Mouse (Mus musculus) heart, embryonic 14.5 days (tissue): Measurements from ENCODE around the gene Prss58. TPM values are rescaled to one million over a fixed set of nuclear protein-coding genes. Genes with fewer than 3 reads are reported as not detected.

Source experiments
- ATAC-seq: fragments of 200-750 bp; cut with Nextera tagmentation; 2 replicates; pipeline ENCODE4 v1.8.0; 2017; ENCODE audit warnings: low read depth, moderate TSS enrichment; ENCODE audit not compliant: insufficient number of reproducible peaks, insufficient read depth, low FRiP score
- H3K27ac ChIP-seq, 2 experiments: fragments of 200-500 bp in 1 of 2; fragments of 300-500 bp in 1 of 2; sonication (generic) in 1 of 2; replicated peaks in 1 of 2; 2 replicates each; pipeline ENCODE4 v1.5.1; 2012 to 2014; ENCODE audit warnings: low read depth in 2 of 2, low read length in 2 of 2, control low read depth in 1 of 2, mild to moderate bottlenecking in 1 of 2, mixed read lengths in 1 of 2; ENCODE audit not compliant: control insufficient read depth in 1 of 2, insufficient read depth in 1 of 2
- H3K27me3 ChIP-seq: fragments of 300-500 bp; sonication (generic); 2 replicates; pipeline ENCODE4 v1.6.1; 2014; ENCODE audit warnings: mild to moderate bottlenecking, low read length, control low read depth; ENCODE audit not compliant: control insufficient read depth, insufficient read depth
- H3K36me3 ChIP-seq: fragments of 300-500 bp; sonication (generic); 2 replicates; pipeline ENCODE4 v1.6.1; 2014; ENCODE audit warnings: mild to moderate bottlenecking, control low read depth, low read length, mixed read lengths; ENCODE audit not compliant: control insufficient read depth, insufficient read depth
- H3K4me1 ChIP-seq, 2 experiments: fragments of 200-500 bp in 1 of 2; fragments of 300-500 bp in 1 of 2; sonication (generic) in 1 of 2; 2 replicates each; pipeline ENCODE4 v1.6.1; 2012 to 2014; ENCODE audit warnings: low read length in 2 of 2, control low read depth in 1 of 2, mixed read lengths in 1 of 2; ENCODE audit not compliant: control insufficient read depth in 2 of 2, insufficient read depth in 2 of 2
- H3K4me2 ChIP-seq: fragments of 300-500 bp; sonication (generic); 2 replicates; pipeline ENCODE4 v1.6.1; 2014; ENCODE audit warnings: mild to moderate bottlenecking, low read length
- H3K4me3 ChIP-seq, 2 experiments: fragments of 200-500 bp in 1 of 2; fragments of 300-500 bp in 1 of 2; sonication (generic) in 1 of 2; 2 replicates each; pipeline ENCODE4 v1.5.1; 2012 to 2014; ENCODE audit warnings: low read length in 2 of 2, mild to moderate bottlenecking in 2 of 2, control low read depth in 1 of 2, low read depth in 1 of 2, moderate library complexity in 1 of 2; ENCODE audit not compliant: control insufficient read depth in 1 of 2, insufficient read depth in 1 of 2
- H3K9ac ChIP-seq: fragments of 300-500 bp; sonication (generic); 2 replicates; pipeline ENCODE4 v1.6.1; 2014; ENCODE audit warnings: mild to moderate bottlenecking, low read length
- H3K9me3 ChIP-seq: fragments of 300-500 bp; sonication (generic); 2 replicates; pipeline ENCODE4 v1.6.1; 2016; ENCODE audit warnings: low read length, control low read depth; ENCODE audit not compliant: control insufficient read depth
- WGBS: fragments of 180-500 bp; shearing (Covaris S2); extraction: QIAGEN DNeasy Blood & Tissue Kit; methylation state at CpG from one replicate; pipeline ENCODE4 v1.1.7; 2014; 5-methylcytosine and 5-hydroxymethylcytosine counted together
- polyA plus RNA-seq: library from polyadenylated mRNA; unstranded; fragments of >200 nt; fragmentation: Nextera tagmentation; extraction: Ambion mirVana; gene quantifications from 2 replicates; pipeline ENCODE4 v1.2.1, GENCODE M21; 2014

Prss58 gene
- polyA plus RNA-seq = not detected in 2 replicates

GRCm38 (mm10) chr6:40900287-40900686 is at the start of gene Prss58:
Gene Prss58 (minus strand): TSS chr6:40900387.
- Histone ChIP-seq H3K4me3 (no peak within 1 kb of the TSS), H3K27ac (no peak within 1 kb of the TSS), H3K4me1 (no peaks in the 10 kb centered on the region), H3K9me3 (no peaks in the 10 kb centered on the region), H3K27me3 (no peaks in the 10 kb centered on the region), H3K36me3 (no peaks in the 10 kb centered on the region), H3K9ac (no peak within 1 kb of the TSS), H3K4me2 (no peak within 1 kb of the TSS)
- ATAC-seq = no peak

DNA sequence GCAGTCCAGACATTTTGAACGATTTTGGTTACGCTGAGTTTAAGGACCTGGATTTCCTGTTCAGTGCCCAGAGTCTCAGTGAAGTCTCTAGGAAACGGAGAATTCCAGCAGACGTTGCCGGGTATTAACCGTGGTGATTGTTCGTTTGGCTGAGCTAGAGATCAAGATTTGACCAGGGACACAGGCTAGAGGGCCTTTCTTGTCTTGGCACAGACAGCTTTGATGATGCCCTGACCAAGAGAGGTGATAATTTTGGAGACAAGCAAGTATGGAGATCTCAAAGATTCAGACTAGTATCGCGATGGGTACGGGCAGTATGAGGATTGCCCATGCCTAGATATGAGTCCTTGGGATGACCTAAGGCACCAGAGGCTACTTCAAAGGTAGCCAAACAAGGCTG is 40.3 kb upstream of the Prss58 start, which contains the start of gene 1700074P13Rik:
1700074P13Rik (minus strand) TSS at position 101 of the 400 bp plus-strand sequence.
- Histone ChIP-seq H3K4me3 (no peak within 1 kb of the TSS), H3K4me2 (no peak within 1 kb of the TSS), H3K27me3 (no peaks in the 10 kb centered on the region), H3K27ac (no peak within 1 kb of the TSS), H3K9ac (no peak within 1 kb of the TSS), H3K4me1 (no peaks in the 10 kb centered on the region), H3K9me3 (0 out of 2 replicates have a peak, but pooled peaks cover 3% of the 10 kb centered on the region), H3K36me3 (no peaks in the 10 kb centered on the region)
- WGBS = 90% methylated on average over 10 of the region's 10 CpGs
- ATAC-seq = no peak

- Histone ChIP-seq H3K4me2 (no peak overlapping the region), H3K27me3 (no peaks in the 10 kb centered on the region), H3K4me1 (no peaks in the 10 kb centered on the region), H3K27ac (no peak overlapping the region), H3K9me3 (no peaks in the 10 kb centered on the region), H3K9ac (no peak overlapping the region), H3K4me3 (no peak overlapping the region), H3K36me3 (no peaks in the 10 kb centered on the region)
- 74% methylated on average over 4 of the region's 4 CpGs for WGBS
- ATAC-seq = no peak
Observed at GRCm38 (mm10) chr6:40919954-40920353, 19.8 kb upstream of the Prss58 start.

DNA sequence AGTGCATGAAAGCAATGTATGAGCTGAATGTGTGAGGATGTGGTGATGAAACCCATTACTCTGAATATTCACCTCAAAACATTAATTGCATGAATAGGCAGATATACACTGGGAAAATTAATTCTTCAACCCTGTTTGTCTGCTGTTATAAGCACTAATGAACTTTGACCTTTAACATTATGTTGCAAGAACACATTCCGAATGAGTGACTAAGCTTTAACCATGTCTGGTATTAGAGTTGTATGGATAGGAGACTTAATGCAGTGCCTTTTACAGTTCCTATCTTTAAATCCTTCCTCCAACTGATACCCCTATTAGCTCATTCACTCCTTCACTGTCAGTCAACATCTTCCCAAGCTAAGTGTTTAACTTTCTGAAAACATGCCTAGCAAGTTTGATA is 5.5 kb downstream of the Prss58 start:
- Histone ChIP-seq H3K9me3 (no peaks in the 10 kb centered on the region), H3K4me1 (no peaks in the 10 kb centered on the region), H3K4me3 (no peak overlapping the region), H3K9ac (no peak overlapping the region), H3K4me2 (no peak overlapping the region), H3K27me3 (no peaks in the 10 kb centered on the region), H3K36me3 (no peaks in the 10 kb centered on the region), H3K27ac (no peak overlapping the region)
- 81% methylated on average over 1 of the region's 1 CpGs for WGBS
- ATAC-seq = no peak

GRCm38 (mm10) chr6:40893577-40893976 is 6.6 kb downstream of the Prss58 start:
- WGBS = 39% methylated on average over 7 of the region's 7 CpGs
- Histone ChIP-seq H3K9me3 (no peaks in the 10 kb centered on the region), H3K36me3 (no peaks in the 10 kb centered on the region), H3K27ac (no peak overlapping the region), H3K4me1 (no peaks in the 10 kb centered on the region), H3K4me2 (no peak overlapping the region), H3K27me3 (no peaks in the 10 kb centered on the region), H3K9ac (no peak overlapping the region), H3K4me3 (no peak overlapping the region)
- ATAC-seq = no peak

- Histone ChIP-seq H3K9me3 (no peaks in the 10 kb centered on the region), H3K4me3 (no peak overlapping the region), H3K4me2 (no peak overlapping the region), H3K36me3 (no peaks in the 10 kb centered on the region), H3K27ac (no peak overlapping the region), H3K4me1 (no peaks in the 10 kb centered on the region), H3K9ac (no peak overlapping the region), H3K27me3 (no peaks in the 10 kb centered on the region)
- ATAC-seq = no peak
- 73% methylated on average over 4 of the region's 4 CpGs for WGBS
Observed at GRCm38 (mm10) chr6:40891754-40892153, 8.4 kb downstream of the Prss58 start.

DNA sequence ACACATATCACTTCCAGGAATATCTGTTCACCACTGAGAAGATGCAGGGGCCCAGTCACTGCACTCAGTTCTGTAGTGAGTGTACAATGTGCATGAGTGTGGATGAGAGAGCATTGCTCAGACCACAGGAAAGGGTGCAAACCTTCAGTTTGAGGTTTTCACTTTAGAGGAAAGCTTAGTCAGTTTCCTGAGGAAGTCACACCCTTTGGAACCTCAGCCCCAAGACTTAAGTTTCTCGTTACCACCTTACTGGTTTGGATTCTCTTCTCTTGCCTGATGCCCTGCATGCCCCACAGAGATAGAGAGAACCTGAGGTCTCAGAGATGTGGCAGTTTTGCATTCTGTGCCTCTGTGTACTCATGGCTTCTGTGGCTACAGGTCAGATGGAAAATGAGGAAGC is 9.2 kb downstream of the Prss58 start:
- Histone ChIP-seq H3K4me3 (no peak overlapping the region), H3K36me3 (no peaks in the 10 kb centered on the region), H3K9ac (no peak overlapping the region), H3K4me1 (no peaks in the 10 kb centered on the region), H3K27me3 (no peaks in the 10 kb centered on the region), H3K27ac (no peak overlapping the region), H3K4me2 (no peak overlapping the region), H3K9me3 (no peaks in the 10 kb centered on the region)
- ATAC-seq = no peak
- WGBS = 30% methylated on average over 1 of the region's 1 CpGs

- Histone ChIP-seq H3K9me3 (no peaks in the 10 kb centered on the region), H3K27me3 (no peaks in the 10 kb centered on the region), H3K4me1 (no peaks in the 10 kb centered on the region), H3K4me3 (no peak within 1 kb of the TSS), H3K9ac (no peak within 1 kb of the TSS), H3K27ac (no peak within 1 kb of the TSS), H3K4me2 (no peak within 1 kb of the TSS), H3K36me3 (no peaks in the 10 kb centered on the region)
- ATAC-seq = no peak
- 78% methylated on average over 3 of the region's 3 CpGs for WGBS
Observed at GRCm38 (mm10) chr6:40887394-40887793, 12.8 kb downstream of the Prss58 start, which contains the start of gene Moxd2. Gene Moxd2 (minus strand): TSS chr6:40887494.
